Mouse (Mus musculus) C2C12 (cell line): ENCODE data around the gene Lypd1.

Experiments
- CEBPB ChIP-seq: IDR thresholded peaks from one replicate; pipeline ENCODE4 v1.6.1; 2011; ENCODE audit warnings: low read depth, mild to moderate bottlenecking, control low read depth, moderate library complexity
- CTCF ChIP-seq: IDR thresholded peaks from one replicate; pipeline ENCODE4 v1.5.1; 2011; ENCODE audit not compliant: control insufficient read depth, insufficient read depth, insufficient read length
- MAX ChIP-seq: IDR thresholded peaks from one replicate; pipeline ENCODE4 v1.6.1; 2011; ENCODE audit warnings: mild to moderate bottlenecking, control low read depth
- MYOD1 ChIP-seq: IDR thresholded peaks from one replicate; pipeline ENCODE4 v1.6.1; 2011; ENCODE audit warnings: low read depth; ENCODE audit not compliant: control insufficient read depth, insufficient read length
- MYOG ChIP-seq: IDR thresholded peaks from one replicate; pipeline ENCODE4 v1.6.1; 2011; ENCODE audit not compliant: control insufficient read depth, insufficient read length; ENCODE audit errors: extremely low read depth
- USF1 ChIP-seq: IDR thresholded peaks from one replicate; pipeline ENCODE4 v1.6.1; 2011; ENCODE audit warnings: low read depth, mild to moderate bottlenecking, control low read depth, moderate library complexity

DNA sequence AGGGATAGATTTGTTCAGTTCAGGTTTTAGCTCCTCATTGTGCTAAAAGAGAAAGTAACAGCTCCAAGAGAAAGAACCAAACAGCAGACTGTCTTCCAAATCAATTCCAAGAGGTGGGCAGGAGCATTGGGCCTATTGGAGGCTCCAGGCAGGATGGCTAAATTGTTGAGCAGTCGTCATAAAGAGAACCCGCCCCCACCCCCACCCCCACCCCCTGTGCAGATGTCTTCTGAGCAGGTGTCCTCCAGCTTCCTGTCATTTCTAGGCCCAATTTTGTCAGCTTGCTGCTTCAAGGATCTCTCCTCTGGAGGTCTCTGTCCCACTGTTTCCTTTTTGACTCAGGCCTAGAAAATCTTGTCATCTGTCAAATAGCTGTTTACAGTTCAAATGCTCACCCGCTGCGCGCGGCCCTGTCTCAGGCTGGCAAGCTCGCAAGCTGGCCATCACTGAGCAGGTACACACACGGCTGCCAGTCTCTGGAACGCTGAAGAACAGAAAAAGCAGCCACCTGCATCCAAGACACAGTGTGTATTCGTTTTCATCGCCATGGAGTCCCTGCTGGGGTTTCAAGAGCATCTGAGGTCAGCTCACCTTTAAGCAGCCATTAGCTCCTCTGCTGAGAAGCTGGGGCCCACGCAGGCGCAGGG, 73.0 kb downstream of the Lypd1 start:
- TF ChIP-seq USF1 (no peak), MAX (no peak), CTCF (no peak), MYOG (no peak), CEBPB (no peak), MYOD1 (no peak)
